Mouse (Mus musculus) liver, adult 2 months (tissue): ENCODE data around the gene Fam243.

Experiments
- CTCF ChIP-seq: fragments of 200-500 bp; IDR thresholded peaks from 2 replicates; pipeline ENCODE4 v1.5.1; 2011; ENCODE audit warnings: low read depth, low read length, control low read depth
- POLR2A ChIP-seq: fragments of 200-500 bp; IDR thresholded peaks from 2 replicates; pipeline ENCODE4 v1.6.1; 2011; ENCODE audit warnings: low read length, control low read depth; ENCODE audit not compliant: insufficient read depth; ENCODE audit errors: extremely low read depth

DNA sequence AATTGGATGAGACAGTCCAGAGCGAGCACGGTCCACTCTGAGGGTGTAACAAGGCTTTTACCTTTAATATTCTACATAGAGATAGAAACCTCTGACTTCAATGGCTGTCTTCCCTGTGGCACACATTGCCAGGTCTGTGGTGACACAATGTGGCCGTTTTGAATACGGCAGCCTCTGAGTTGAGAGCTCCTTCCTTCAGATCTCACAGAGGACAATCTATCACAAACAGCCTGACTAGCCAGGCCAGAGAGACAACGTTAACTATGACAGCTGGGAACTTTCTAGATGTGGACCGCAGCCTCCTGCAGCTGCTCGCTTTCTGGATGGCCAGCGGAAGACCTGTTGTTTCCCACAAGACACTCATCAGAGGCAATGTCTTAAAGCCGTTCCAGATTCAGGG lies 32.5 kb downstream of the Fam243 start:
- TF ChIP-seq CTCF (peak; percentile 23; the same call in 1 of the 2 replicates), POLR2A (no peak)
